Mouse (Mus musculus) urinary bladder, adult 18-20 months (tissue): ENCODE data around the gene Rpl11.
"Not testable (repeated sequence)": the region's sequence is repeated elsewhere in the genome, so short reads cannot be mapped to it uniquely, and the experiment has no call there.

ENCODE experiments used
- DNase-seq, 2 experiments: peaks; one replicate each; pipeline ENCODE4 v3.0.0; 2022; ENCODE audit warnings: low spot score in 2 of 2, mixed read lengths in 2 of 2

Gene Rpl11

GRCm38 (mm10) chr4:135980223-135980622 lies 73.0 kb downstream of the Rpl11 start:
- DNase-seq: not testable (repeated sequence)
